Comparison of ENCODE assay signal across 8 mouse cellular contexts in the genomic region with DNA sequence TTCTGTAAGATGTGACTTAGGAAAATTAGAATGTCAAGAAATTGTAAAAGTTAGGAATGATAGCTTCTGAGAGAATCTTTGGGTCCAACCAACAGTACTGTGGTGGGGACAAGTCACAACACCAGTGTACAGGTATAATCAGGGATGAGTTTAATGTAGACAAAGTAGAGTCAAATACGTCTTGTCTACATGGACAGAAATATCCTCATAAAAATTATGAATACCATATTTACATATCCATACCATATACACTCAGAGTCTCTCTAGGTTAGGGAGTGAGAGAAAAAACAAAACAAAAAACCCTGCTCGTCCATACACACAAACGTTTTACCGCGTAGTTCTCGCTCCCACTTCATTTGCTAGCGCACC. TPM values are rescaled to one million over a fixed set of nuclear protein-coding genes. Genes with fewer than 3 reads are reported as not detected.
A peak's percentile ranks its signal among the peaks of the same experiment; 100 is the strongest.
DNase-seq lines count a peak whose midpoint lies in the region; ATAC-seq and TF ChIP-seq lines count a peak whose summit lies in the region.

No protein-coding gene starts in this region.

- 4% methylated on average over 7 of the region's 7 CpGs for WGBS in embryonic facial prominence, embryonic 11.5 days
- WGBS in intestine, embryonic 14.5 days, result 3% methylated on average over 7 of the region's 7 CpGs
- WGBS in neural tube, embryonic 12.5 days, result 3% methylated on average over 7 of the region's 7 CpGs

- H3K9ac ChIP-seq in embryonic facial prominence, embryonic 11.5 days (replicated peaks; ENCODE audit: low read length), result peak overlapping the region; percentile 79
- H3K9ac ChIP-seq in intestine, embryonic 14.5 days (ENCODE audit: low read length), result peak overlapping the region; percentile 71
- H3K9ac ChIP-seq in neural tube, embryonic 12.5 days, result peak overlapping the region; percentile 88

- H3K4me2 ChIP-seq in embryonic facial prominence, embryonic 11.5 days (ENCODE audit: low read depth, low read length), result peak overlapping the region; percentile 64
- H3K4me2 ChIP-seq in intestine, embryonic 14.5 days (ENCODE audit: low read length), result peak overlapping the region; percentile 56
- H3K4me2 ChIP-seq in neural tube, embryonic 12.5 days (replicated peaks), result peak overlapping the region; percentile 70

- no peaks in the 10 kb centered on the region for H3K36me3 ChIP-seq in embryonic facial prominence, embryonic 11.5 days (replicated peaks; ENCODE audit: control insufficient read depth, insufficient read depth, low read depth, low read length)
- no peaks in the 10 kb centered on the region for H3K36me3 ChIP-seq in intestine, embryonic 14.5 days (ENCODE audit: control insufficient read depth, insufficient read depth, low read length)
- no peaks in the 10 kb centered on the region for H3K36me3 ChIP-seq in neural tube, embryonic 12.5 days

- H3K4me1 ChIP-seq in embryonic facial prominence, embryonic 11.5 days (ENCODE audit: control insufficient read depth, insufficient read depth, low read length), result no peaks in the 10 kb centered on the region
- H3K4me1 ChIP-seq in intestine, embryonic 14.5 days (replicated peaks; ENCODE audit: control insufficient read depth, insufficient read depth, low read length), result no peaks in the 10 kb centered on the region
- H3K4me1 ChIP-seq in neural tube, embryonic 12.5 days, result peaks cover 12% of the 10 kb centered on the region

- H3K27ac ChIP-seq in layer of hippocampus, adult 2 months, result peak overlapping the region; percentile 89
- no peak overlapping the region for H3K27ac ChIP-seq in embryonic facial prominence, embryonic 11.5 days (replicated peaks; ENCODE audit: low read depth, low read length)
- H3K27ac ChIP-seq in intestine, embryonic 14.5 days (ENCODE audit: low read depth), result no peak overlapping the region
- H3K27ac ChIP-seq in neural tube, embryonic 12.5 days, result no peak overlapping the region

- no peaks in the 10 kb centered on the region for H3K9me3 ChIP-seq in embryonic facial prominence, embryonic 11.5 days (replicated peaks; ENCODE audit: control insufficient read depth, low read length)
- H3K9me3 ChIP-seq in intestine, embryonic 14.5 days (ENCODE audit: control insufficient read depth, low read length), result no peaks in the 10 kb centered on the region
- no peaks in the 10 kb centered on the region for H3K9me3 ChIP-seq in neural tube, embryonic 12.5 days

- no peak for ATAC-seq in embryonic facial prominence, embryonic 11.5 days (replicated peaks; ENCODE audit: insufficient number of reproducible peaks, low FRiP score, low TSS enrichment, low read depth)
- 0 out of 2 replicates have a peak, but pooled peaks have one; percentile 11 for ATAC-seq in intestine, embryonic 14.5 days (replicated peaks; ENCODE audit: low FRiP score, low TSS enrichment, low read depth)
- ATAC-seq in neural tube, embryonic 12.5 days (ENCODE audit: low FRiP score, low read depth), result peak; percentile 45

- no peak for DNase-seq in layer of hippocampus, adult 2 months (ENCODE audit: low spot score in 2 of 2)
- no peak for DNase-seq in layer of hippocampus, postnatal 14 days (ENCODE audit: low spot score in 2 of 2)
- no peak for DNase-seq in embryonic facial prominence, embryonic 11.5 days (ENCODE audit: low spot score)
- DNase-seq in intestine, embryonic 14.5 days (ENCODE audit: low spot score), result no peak
- DNase-seq in layer of hippocampus, adult 9-11 months, result no peak
- DNase-seq in cerebellum, postnatal 4 days (ENCODE audit: low spot score in 2 of 2), result no peak
- DNase-seq in embryo, embryonic 10 days (ENCODE audit: low spot score), result no peak

- TF ChIP-seq CTCF in layer of hippocampus, adult 2 months (conservative IDR thresholded peaks at IDR 0.05), result no peak

- H3K27me3 ChIP-seq in embryonic facial prominence, embryonic 11.5 days (ENCODE audit: control insufficient read depth, insufficient read depth, low read length), result no peaks in the 10 kb centered on the region
- H3K27me3 ChIP-seq in intestine, embryonic 14.5 days (replicated peaks; ENCODE audit: control insufficient read depth, insufficient read depth, low read length), result no peaks in the 10 kb centered on the region
- H3K27me3 ChIP-seq in neural tube, embryonic 12.5 days (replicated peaks), result no peaks in the 10 kb centered on the region; the same call in none of the 2 replicates

- H3K4me3 ChIP-seq in layer of hippocampus, adult 2 months, result peak overlapping the region; percentile 72
- peak overlapping the region; percentile 95 for H3K4me3 ChIP-seq in embryonic facial prominence, embryonic 11.5 days (ENCODE audit: low read depth, low read length)
- H3K4me3 ChIP-seq in intestine, embryonic 14.5 days (ENCODE audit: low read depth, low read length), result peak overlapping the region; percentile 91
- H3K4me3 ChIP-seq in neural tube, embryonic 12.5 days, result peak overlapping the region; percentile 97

RNA-seq across cellular contexts. Expression of a gene that starts 0.4 kb away (rescaled TPM):
- total RNA-seq in layer of hippocampus, adult 2 months (2021), result 10 to 100 TPM; 46.7 to 48.6 TPM
- total RNA-seq in layer of hippocampus, postnatal 14 days (2021), result 10 to 100 TPM; 69.2 to 73.9 TPM
- polyA plus RNA-seq in embryonic facial prominence, embryonic 11.5 days (2014; fragmentation: Nextera tagmentation; extraction: Ambion mirVana), result 22.0 and 22.2 TPM in 2 replicates
- polyA plus RNA-seq in intestine, embryonic 14.5 days (2014; fragmentation: Nextera tagmentation; extraction: Ambion mirVana), result 26.6 and 30.8 TPM in 2 replicates
- 58.2 and 65.6 TPM in 2 replicates for polyA plus RNA-seq in neural tube, embryonic 12.5 days (2016; fragmentation: Nextera tagmentation; extraction: Ambion mirVana)
